Mouse (Mus musculus) forebrain, postnatal 0 days (tissue): Measurements from ENCODE around the gene Chd1l. TPM values are rescaled to one million over a fixed set of nuclear protein-coding genes. Genes with fewer than 3 reads are reported as not detected.

Experiments
- ATAC-seq: fragments of 200-750 bp; cut with Nextera tagmentation; 2 replicates; pipeline ENCODE4 v1.8.0; 2017; ENCODE audit warnings: mild to moderate bottlenecking, moderate library complexity
- DNase-seq: peaks from one replicate; pipeline ENCODE4 v3.0.0-alpha.2; 2015
- H3K27ac ChIP-seq: fragments of 300-500 bp; sonication (generic); 2 replicates; pipeline ENCODE4 v1.5.1; 2014; ENCODE audit warnings: low read depth, mild to moderate bottlenecking, antibody characterized with exemption, low read length, moderate library complexity, mixed read lengths
- H3K27me3 ChIP-seq: fragments of 300-500 bp; sonication (generic); 2 replicates; pipeline ENCODE4 v1.6.1; 2014; ENCODE audit warnings: mild to moderate bottlenecking, low read length, mixed read lengths; ENCODE audit not compliant: insufficient read depth
- H3K36me3 ChIP-seq: fragments of 300-500 bp; sonication (generic); 2 replicates; pipeline ENCODE4 v1.6.1; 2014; ENCODE audit warnings: mild to moderate bottlenecking, moderate library complexity; ENCODE audit not compliant: insufficient read depth
- H3K4me1 ChIP-seq: fragments of 300-500 bp; sonication (generic); 2 replicates; pipeline ENCODE4 v1.6.1; 2014; ENCODE audit warnings: antibody characterized with exemption; ENCODE audit not compliant: insufficient read depth
- H3K4me2 ChIP-seq: fragments of 300-500 bp; sonication (generic); 2 replicates; pipeline ENCODE4 v1.6.1; 2014; ENCODE audit warnings: low read depth, mild to moderate bottlenecking, moderate library complexity
- H3K4me3 ChIP-seq: fragments of 300-500 bp; sonication (generic); 2 replicates; pipeline ENCODE4 v1.5.1; 2014; ENCODE audit warnings: low read depth, low read length, mixed read lengths
- H3K9ac ChIP-seq: fragments of 300-500 bp; sonication (generic); 2 replicates; pipeline ENCODE4 v1.6.1; 2014; ENCODE audit warnings: mild to moderate bottlenecking
- H3K9me3 ChIP-seq: fragments of 300-500 bp; sonication (generic); 2 replicates; pipeline ENCODE4 v1.6.1; 2016; ENCODE audit warnings: low read length
- CTCF ChIP-seq: sonication (generic); IDR thresholded peaks from 2 replicates; pipeline ENCODE4 v1.5.1; 2016; ENCODE audit warnings: antibody characterized with exemption, control low read depth, low read depth
- WGBS: fragments of 180-500 bp; shearing (Covaris S2); extraction: QIAGEN DNeasy Blood & Tissue Kit; methylation state at CpG from one replicate; pipeline ENCODE4 v1.1.7; 2014; 5-methylcytosine and 5-hydroxymethylcytosine counted together
- polyA plus RNA-seq: library from polyadenylated mRNA; unstranded; fragments of >200 nt; fragmentation: Nextera tagmentation; extraction: Ambion mirVana; gene quantifications from 2 replicates; pipeline ENCODE4 v1.2.1, GENCODE M21; 2015
- total RNA-seq: library from RNA; depleted of rRNA; stranded (reverse); fragments of >200 nt; gene quantifications from 2 replicates; pipeline ENCODE4 v1.2.3, GENCODE M21; 2014

The Chd1l gene
- total and polyA plus RNA-seq, 2 experiments from 2014 or later, result 6.9 to 7.6 TPM

DNA sequence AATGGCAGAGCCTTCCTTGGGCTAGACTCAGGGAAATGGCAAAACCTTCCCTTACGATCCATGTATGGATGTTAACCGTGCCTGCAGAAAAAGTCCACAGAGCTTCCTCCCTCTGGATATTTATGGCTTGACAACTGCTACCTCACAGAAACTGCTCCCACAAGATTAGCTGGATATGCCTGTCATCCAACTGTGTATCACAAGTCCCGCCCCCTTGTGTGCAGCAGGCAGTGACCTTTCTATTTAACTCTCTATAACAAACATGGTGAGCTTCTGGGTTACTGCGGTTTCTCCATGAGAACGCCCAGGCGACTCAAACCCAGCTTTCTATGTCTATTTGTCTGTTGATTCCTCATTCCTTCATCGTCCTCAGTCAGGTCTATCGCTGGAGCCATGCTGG, 7.9 kb upstream of the Chd1l start:
- Histone ChIP-seq H3K4me3 (no peak overlapping the region), H3K27ac (no peak overlapping the region), H3K36me3 (no peaks in the 10 kb centered on the region), H3K9ac (no peak overlapping the region), H3K4me1 (no peaks in the 10 kb centered on the region), H3K27me3 (no peaks in the 10 kb centered on the region), H3K4me2 (no peak overlapping the region), H3K9me3 (no peaks in the 10 kb centered on the region)
- no peak for DNase-seq
- ATAC-seq, result no peak
- WGBS, result 88% methylated on average over 8 of the region's 8 CpGs
- no peak for TF ChIP-seq CTCF

DNA sequence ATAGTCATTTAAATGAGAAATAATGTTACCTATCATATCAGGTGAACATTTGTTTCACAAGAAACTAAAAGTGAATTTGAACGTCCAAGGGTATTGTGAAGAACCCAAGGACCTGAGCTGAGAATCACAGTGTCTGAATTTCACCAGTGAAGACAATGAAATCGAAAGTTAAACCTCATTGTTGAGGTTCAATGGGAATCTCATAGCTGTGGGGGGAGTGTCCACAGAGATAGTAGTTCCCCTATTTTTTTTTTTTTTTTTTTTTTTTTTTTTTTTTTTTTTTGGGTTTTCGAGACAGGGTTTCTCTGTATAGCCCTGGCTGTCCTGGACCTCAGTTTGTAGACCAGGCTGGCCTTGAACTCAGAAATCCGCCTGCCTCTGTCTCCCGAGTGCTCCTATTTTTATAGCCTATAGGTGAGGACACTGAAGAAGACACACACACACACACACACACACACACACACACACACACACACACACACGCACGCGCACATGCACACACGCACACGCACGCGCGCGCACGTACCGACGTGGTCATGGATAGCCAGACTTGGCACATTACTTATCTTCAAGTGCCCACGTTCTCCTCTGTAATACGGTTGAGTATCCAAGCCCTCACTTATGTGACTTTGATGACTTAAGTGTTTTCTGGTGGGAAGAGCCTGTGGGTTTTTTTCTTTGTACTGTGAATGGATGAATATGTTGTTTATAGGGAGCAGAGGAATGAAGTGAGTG, 7.3 kb upstream of the Chd1l start:
- WGBS, result 94% methylated on average over 18 of the region's 19 CpGs
- DNase-seq, result no peak
- Histone ChIP-seq H3K4me2 (no peak overlapping the region), H3K4me3 (no peak overlapping the region), H3K27ac (no peak overlapping the region), H3K9me3 (no peaks in the 10 kb centered on the region), H3K4me1 (no peaks in the 10 kb centered on the region), H3K9ac (no peak overlapping the region), H3K27me3 (no peaks in the 10 kb centered on the region), H3K36me3 (no peaks in the 10 kb centered on the region)
- TF ChIP-seq CTCF, result no peak
- no peak for ATAC-seq

DNA sequence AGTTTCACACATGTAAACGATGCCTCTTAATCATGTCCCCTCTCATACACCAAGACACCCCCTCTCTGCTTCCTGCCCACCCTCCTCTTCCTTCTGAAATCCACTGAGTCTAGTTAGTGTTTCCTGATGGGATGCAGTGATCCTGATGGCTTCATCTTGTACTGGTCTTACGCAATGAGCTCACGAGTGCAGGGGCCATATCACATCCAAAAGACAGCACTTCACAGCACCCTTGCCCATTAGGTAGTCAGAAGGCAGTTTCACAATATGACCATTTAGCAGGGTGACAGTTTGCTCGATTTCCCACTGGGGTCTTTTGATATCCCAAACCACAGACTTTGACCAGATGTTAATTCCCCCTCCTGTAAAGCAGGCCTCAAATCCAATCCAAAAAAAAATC, 5.9 kb upstream of the Chd1l start:
- H3K9ac ChIP-seq, result no peak overlapping the region
- H3K27ac ChIP-seq, result no peak overlapping the region
- H3K9me3 ChIP-seq, result no peaks in the 10 kb centered on the region
- no peaks in the 10 kb centered on the region for H3K36me3 ChIP-seq
- no peak overlapping the region for H3K4me3 ChIP-seq
- no peaks in the 10 kb centered on the region for H3K27me3 ChIP-seq
- DNase-seq, result no peak
- ATAC-seq, result no peak
- no peaks in the 10 kb centered on the region for H3K4me1 ChIP-seq
- no peak for TF ChIP-seq CTCF
- no peak overlapping the region for H3K4me2 ChIP-seq
- WGBS, result 86% methylated on average over 4 of the region's 4 CpGs

DNA sequence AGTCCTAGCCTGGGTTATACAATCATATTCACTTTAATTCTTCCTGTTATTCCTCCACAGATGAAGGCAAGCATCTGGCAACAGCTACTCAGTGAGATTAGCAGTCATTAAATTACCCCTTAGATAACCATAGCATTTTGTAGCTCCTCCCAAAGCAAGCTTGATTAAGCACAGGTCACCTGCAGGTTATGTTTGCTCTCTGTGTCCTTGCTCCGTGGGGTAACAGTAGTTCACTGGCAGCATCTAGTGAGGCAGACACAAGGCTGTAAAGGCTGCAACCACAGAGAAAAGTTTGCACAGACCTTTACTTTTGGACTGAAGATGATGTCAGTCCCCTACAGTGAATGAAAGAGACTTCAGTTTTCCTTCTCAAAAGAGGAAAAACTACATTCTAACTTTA, 5.2 kb upstream of the Chd1l start:
- H3K27me3 ChIP-seq, result no peaks in the 10 kb centered on the region

DNA sequence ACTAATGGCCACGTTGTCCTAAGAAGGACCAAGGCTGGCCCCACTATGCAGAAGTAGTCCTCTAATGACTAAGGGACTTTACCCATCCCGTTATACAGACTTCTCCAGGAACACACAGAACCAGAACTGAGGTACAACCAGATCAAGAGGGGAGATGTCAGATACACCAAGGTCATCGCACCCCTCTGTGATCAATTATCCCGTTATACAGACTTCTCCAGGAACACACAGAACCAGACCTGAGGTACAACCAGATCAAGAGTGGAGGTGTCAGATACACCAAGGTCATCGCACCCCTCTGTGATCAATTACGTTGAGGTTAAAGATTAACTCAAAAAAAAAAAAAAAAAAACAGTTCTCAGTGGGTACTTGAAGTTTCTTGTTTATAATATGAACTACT, 1.0 kb upstream of the Chd1l start:
- ATAC-seq, result no peak
- WGBS, result 91% methylated on average over 6 of the region's 6 CpGs

More for the DNA sequence above, 5.2 kb upstream of the Chd1l start:
- 38% methylated on average over 1 of the region's 1 CpGs for WGBS
- Histone ChIP-seq H3K27ac (no peak overlapping the region), H3K9ac (no peak overlapping the region), H3K4me3 (no peak overlapping the region), H3K4me2 (no peak overlapping the region), H3K9me3 (no peaks in the 10 kb centered on the region), H3K36me3 (no peaks in the 10 kb centered on the region), H3K4me1 (no peaks in the 10 kb centered on the region)
- no peak for DNase-seq
- no peak for TF ChIP-seq CTCF
- no peak for ATAC-seq

DNA sequence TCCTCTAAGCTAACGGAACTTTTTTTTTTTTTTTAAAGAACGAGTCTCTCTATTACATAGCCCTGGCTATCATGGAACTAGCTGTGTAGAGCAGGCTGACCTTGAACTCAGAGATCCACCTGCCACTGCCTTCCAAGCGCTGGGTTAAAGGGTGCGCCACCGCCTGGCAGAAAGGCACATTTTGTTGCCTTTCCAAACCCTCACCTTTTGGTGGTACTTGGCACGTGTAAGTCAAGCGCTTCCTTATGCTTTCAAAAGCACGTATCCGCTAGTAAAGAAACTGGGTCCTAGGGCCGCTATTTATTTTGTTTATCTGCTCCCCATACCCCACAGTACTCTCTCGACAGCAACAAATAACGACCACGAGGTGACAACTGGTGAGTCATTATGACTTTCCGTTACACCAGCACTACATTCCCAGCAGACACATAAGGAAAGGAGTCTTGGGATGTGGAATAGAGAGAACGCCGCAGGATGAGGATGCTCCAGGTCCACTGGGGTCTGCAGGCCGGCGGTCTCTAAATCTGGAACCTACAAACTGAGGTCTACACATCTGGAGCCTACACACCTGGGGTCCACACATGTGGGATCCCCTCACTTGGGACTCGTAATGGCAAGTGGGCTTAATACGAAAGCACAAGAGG, 680 bp downstream of the Chd1l start:
- Histone ChIP-seq H3K4me3 (peak overlapping the region; percentile 88), H3K27ac (peak overlapping the region; percentile 87; the same call in 1 of the 2 replicates), H3K27me3 (no peaks in the 10 kb centered on the region), H3K36me3 (no peaks in the 10 kb centered on the region), H3K9me3 (no peaks in the 10 kb centered on the region), H3K4me2 (peak overlapping the region; percentile 65), H3K9ac (peak overlapping the region; percentile 71), H3K4me1 (peaks cover 6% of the 10 kb centered on the region)
- peak; percentile 43 for TF ChIP-seq CTCF
- DNase-seq (peak; percentile 2), ATAC-seq (no peak; the same call in 1 of the 2 replicates)
- 3% methylated on average over 20 of the region's 20 CpGs for WGBS

More for the DNA sequence above, 1.0 kb upstream of the Chd1l start:
- Histone ChIP-seq H3K4me3 (no peak overlapping the region), H3K4me2 (no peak overlapping the region), H3K9me3 (no peaks in the 10 kb centered on the region), H3K27me3 (no peaks in the 10 kb centered on the region), H3K9ac (no peak overlapping the region), H3K4me1 (peaks cover 6% of the 10 kb centered on the region), H3K27ac (no peak overlapping the region), H3K36me3 (no peaks in the 10 kb centered on the region)
- no peak for TF ChIP-seq CTCF
- DNase-seq, result no peak
